12 mouse cellular contexts compared by ENCODE assay signal in genomic region chr10:77531026-77532019, GRCm38 (mm10). TPM values are rescaled to one million over a fixed set of nuclear protein-coding genes. Genes with fewer than 3 reads are reported as not detected.
DNase-seq lines count a peak whose midpoint lies in the region; ATAC-seq and TF ChIP-seq lines count a peak whose summit lies in the region.
"Had no signal": no experiment of that assay in that cellular context is flagged by ENCODE, and none has a peak within 500 bp of the region (broad histone marks: within the 10 kb centered on the region; RNA-seq: fewer than 3 reads in every experiment).

No protein-coding gene starts in this region.

- H3K4me1 ChIP-seq in liver, embryonic 14.5 days (replicated peaks; ENCODE audit: control insufficient read depth in 2 of 2, insufficient read depth in 2 of 2, low read length in 1 of 2): peaks cover 10 to 35% of the 10 kb centered on the region in 2 experiments
- H3K4me1 ChIP-seq in thymus, adult 2 months (replicated peaks; ENCODE audit: control insufficient read depth, insufficient read depth, low read length): peaks cover 45% of the 10 kb centered on the region
- H3K4me1 ChIP-seq: hindbrain, embryonic 12.5 days had no signal

- peak overlapping the region; percentile 33; the same call in 1 of the 2 replicates for H3K4me2 ChIP-seq in liver, embryonic 14.5 days (ENCODE audit: low read depth)
- H3K4me2 ChIP-seq: hindbrain, embryonic 12.5 days had no signal

- DNase-seq in lung, adult 18-20 months: peak; percentile 47 to 48
- no peak for DNase-seq in lung, postnatal 25 days (ENCODE audit: low spot score)
- peak; percentile 90 for DNase-seq in NIH3T3 (ENCODE audit: low read depth)
- DNase-seq in liver, embryonic 14.5 days (ENCODE audit: low read depth in 3 of 3, low spot score in 3 of 3): no peak
- peak; percentile 64 for DNase-seq in thymus, adult 2 months
- no peak for DNase-seq in adrenal gland, postnatal 4 days (ENCODE audit: low spot score in 2 of 2)
- no peak for DNase-seq in left cerebral cortex, adult 9 months (ENCODE audit: low spot score in 2 of 2)
- DNase-seq in gastrocnemius, postnatal 36 days: no peak
- DNase-seq: cerebellum, adult 18-20 months; layer of hippocampus, postnatal 36 days had no signal

- no peaks in the 10 kb centered on the region for H3K36me3 ChIP-seq in liver, embryonic 14.5 days (replicated peaks; ENCODE audit: control insufficient read depth, insufficient read depth, low read depth)
- H3K36me3 ChIP-seq in thymus, adult 2 months (ENCODE audit: control insufficient read depth, insufficient read depth, low read length): no peaks in the 10 kb centered on the region
- H3K36me3 ChIP-seq: hindbrain, embryonic 12.5 days; midbrain, embryonic 10.5 days had no signal

- no peaks in the 10 kb centered on the region for H3K27me3 ChIP-seq in liver, embryonic 14.5 days (ENCODE audit: control insufficient read depth, insufficient read depth, low read length)
- H3K27me3 ChIP-seq in thymus, adult 2 months (ENCODE audit: control insufficient read depth, insufficient read depth, low read length): no peaks in the 10 kb centered on the region
- H3K27me3 ChIP-seq: hindbrain, embryonic 12.5 days had no signal

- TF ChIP-seq EP300 in liver, embryonic 14.5 days (IDR thresholded peaks at IDR 0.05; ENCODE audit: low read depth): no peak

- no peak overlapping the region for H3K9ac ChIP-seq in liver, embryonic 14.5 days (replicated peaks)
- H3K9ac ChIP-seq: hindbrain, embryonic 12.5 days had no signal

- peak overlapping the region; percentile 22 to 47; a peak in 3 of 4 replicates for H3K4me3 ChIP-seq in liver, embryonic 14.5 days (ENCODE audit: insufficient read depth in 1 of 2, low read depth in 2 of 2, low read length in 2 of 2)
- peak overlapping the region; percentile 84 for H3K4me3 ChIP-seq in thymus, adult 2 months (ENCODE audit: control insufficient read depth, insufficient read depth, low read length)
- H3K4me3 ChIP-seq: hindbrain, embryonic 12.5 days; midbrain, embryonic 10.5 days had no signal

- H3K27ac ChIP-seq in liver, embryonic 14.5 days: no peak overlapping the region
- H3K27ac ChIP-seq in thymus, adult 2 months (ENCODE audit: control insufficient read depth, insufficient read depth, low read length): peak overlapping the region; percentile 94
- H3K27ac ChIP-seq: hindbrain, embryonic 12.5 days; midbrain, embryonic 10.5 days had no signal

- TF ChIP-seq POLR2A in thymus, adult 2 months (IDR thresholded peaks at IDR 0.05; ENCODE audit: control insufficient read depth, extremely low read depth, insufficient read depth, low read length, poor library complexity): no peak

- 28% methylated on average over 6 of the region's 6 CpGs for WGBS in liver, embryonic 14.5 days (ENCODE audit: insufficient replicate concordance)
- 18% methylated on average over 6 of the region's 6 CpGs for WGBS in thymus, adult 2 months

- H3K9me3 ChIP-seq in liver, embryonic 14.5 days (ENCODE audit: control insufficient read depth, low read length): no peaks in the 10 kb centered on the region
- H3K9me3 ChIP-seq: hindbrain, embryonic 12.5 days; midbrain, embryonic 10.5 days had no signal

- TF ChIP-seq CTCF in liver, embryonic 14.5 days (IDR thresholded peaks at IDR 0.05; ENCODE audit: low read depth): no peak
- TF ChIP-seq CTCF in thymus, adult 2 months (IDR thresholded peaks at IDR 0.05; ENCODE audit: borderline replicate concordance, control insufficient read depth, extremely low read depth, insufficient read depth, low read length, poor library complexity): no peak

- ATAC-seq in liver, embryonic 14.5 days (ENCODE audit: insufficient read depth): peak; percentile 59

- intact Hi-C loops in gastrocnemius, postnatal 36 days (cut with DNase I): no loop called here

RNA-seq across cellular contexts. Expression of gene Itgb2, which starts 1.3 kb away (rescaled TPM):
- 7.1 and 8.7 TPM in 2 replicates for polyA plus RNA-seq in liver, embryonic 14.5 days (2012; rRNA removed)
- 9.2 and 11.1 TPM in 2 replicates for polyA plus RNA-seq in liver, embryonic 14.5 days (2014; fragmentation: Nextera tagmentation; extraction: Ambion mirVana)
- 304 and 334 TPM in 2 replicates for polyA plus RNA-seq in thymus, adult 2 months (2012; rRNA removed)
- 1 to 10 TPM; 5.3 to 8.5 TPM for total RNA-seq in adrenal gland, postnatal 4 days (2021)
- 1 to 10 TPM; 1.5 to 1.8 TPM for total RNA-seq in gastrocnemius, postnatal 36 days (2021)

RNA-seq across cellular contexts. Expression of gene Fam207a, which starts 15.7 kb away (rescaled TPM):
- polyA plus RNA-seq in liver, embryonic 14.5 days (2012; rRNA removed): 9.6 and 13.9 TPM in 2 replicates
- 16.7 and 19.5 TPM in 2 replicates for polyA plus RNA-seq in liver, embryonic 14.5 days (2014; fragmentation: Nextera tagmentation; extraction: Ambion mirVana)
- polyA plus RNA-seq in thymus, adult 2 months (2012; rRNA removed): 49.1 and 52.4 TPM in 2 replicates
- total RNA-seq in adrenal gland, postnatal 4 days (2021): 10 to 100 TPM; 23.8 to 26.0 TPM
- total RNA-seq in gastrocnemius, postnatal 36 days (2021): 1 to 10 TPM; 4.7 to 5.4 TPM

RNA-seq across cellular contexts. Expression of gene Pttg1ip, which starts 50.2 kb away (rescaled TPM):
- polyA plus RNA-seq in liver, embryonic 14.5 days (2012; rRNA removed): 36.6 and 40.5 TPM in 2 replicates
- polyA plus RNA-seq in liver, embryonic 14.5 days (2014; fragmentation: Nextera tagmentation; extraction: Ambion mirVana): 64.8 and 69.1 TPM in 2 replicates
- polyA plus RNA-seq in thymus, adult 2 months (2012; rRNA removed): 103 and 129 TPM in 2 replicates
- 100 to 1,000 TPM; 176 to 186 TPM for total RNA-seq in adrenal gland, postnatal 4 days (2021)
- 10 to 100 TPM; 26.6 to 30.1 TPM for total RNA-seq in gastrocnemius, postnatal 36 days (2021)

Comparison
In these comparisons a context has a peak if more than half of its experiments do, and no peak if none do; other contexts are left out.
1. DNase-seq: peak in lung, adult 18-20 months (2 of 2), NIH3T3 (single experiment) and thymus, adult 2 months (single experiment); none in lung, postnatal 25 days (single experiment), liver, embryonic 14.5 days (0 of 3), adrenal gland, postnatal 4 days (0 of 2), left cerebral cortex, adult 9 months (0 of 2) and gastrocnemius, postnatal 36 days (0 of 2).
2. RNA of gene Pttg1ip, which starts 50.2 kb away (total RNA-seq): 176 to 186 TPM in adrenal gland, postnatal 4 days; 26.6 to 30.1 TPM in gastrocnemius, postnatal 36 days; every median in the first group is over 4 times any median in the second.